Mouse (Mus musculus): ENCODE measurements around the gene Celf5. TPM values are rescaled to one million over a fixed set of nuclear protein-coding genes. Genes with fewer than 3 reads are reported as not detected.

Celf5 gene
- polyA plus RNA-seq, 1 experiment, result 1.0 TPM

DNA sequence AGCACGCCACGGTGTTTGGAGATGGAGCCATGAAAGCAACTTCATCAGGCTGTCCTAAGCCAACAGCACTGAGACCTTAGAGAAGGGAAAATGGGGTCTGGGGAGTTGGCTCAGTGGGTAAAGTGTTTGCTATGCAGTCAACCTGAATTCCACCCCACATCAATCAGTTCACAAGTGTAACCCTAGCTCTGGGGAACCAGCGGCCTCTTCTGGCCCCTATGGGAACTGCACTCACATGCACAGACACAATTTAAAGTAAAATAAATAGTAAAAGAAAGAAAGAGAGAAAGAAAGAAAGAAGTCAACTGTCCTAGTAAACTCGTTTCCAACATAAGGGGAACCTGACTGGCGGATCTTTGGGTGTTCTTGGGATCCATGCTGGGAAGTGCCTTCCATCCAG lies 31.3 kb upstream of the Celf5 start:
- H3K36me3 ChIP-seq (ENCODE audit: control insufficient read depth, insufficient read depth), result no peaks in the 10 kb centered on the region

DNA sequence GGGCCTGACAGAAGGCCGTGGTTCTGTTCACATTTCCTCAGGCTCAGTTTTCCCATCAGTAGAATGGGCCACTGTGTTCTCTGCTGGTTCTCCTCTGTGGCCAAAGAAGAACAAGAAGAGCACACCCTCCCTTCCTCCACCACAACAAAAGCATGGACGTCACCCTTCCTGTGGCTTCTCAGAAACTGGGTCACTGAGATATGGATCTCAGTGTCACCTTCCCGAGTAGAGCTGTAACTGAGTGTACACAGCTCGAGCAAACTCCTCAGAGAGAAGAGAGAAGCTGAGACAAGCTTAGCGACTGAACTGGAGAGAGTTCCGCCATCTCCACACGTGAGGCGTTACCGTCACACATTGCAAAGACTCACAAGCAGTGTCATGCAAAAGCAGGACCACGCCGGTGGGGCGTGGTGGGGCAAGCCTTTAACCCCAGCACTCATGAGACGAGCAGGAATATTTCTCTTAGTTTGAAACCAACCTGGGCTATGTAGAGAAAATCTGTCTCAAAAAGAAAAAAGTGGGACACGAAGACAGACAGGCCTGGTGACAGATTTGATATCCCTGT lies 27.8 kb upstream of the Celf5 start:
- no peak overlapping the region for H3ac ChIP-seq (ENCODE audit: control insufficient read depth, insufficient read length, low read depth)
- H3K4me3 ChIP-seq (ENCODE audit: insufficient read depth, poor library complexity, severe bottlenecking), result no peak overlapping the region
- H3K27me3 ChIP-seq (ENCODE audit: control insufficient read depth, insufficient read depth, insufficient read length), result peaks cover 6% of the 10 kb centered on the region
- no peaks in the 10 kb centered on the region for H3K36me3 ChIP-seq (ENCODE audit: control insufficient read depth, insufficient read depth)
- TF ChIP-seq CTCF (IDR thresholded peaks at IDR 0.05; ENCODE audit: control insufficient read depth, insufficient read depth, insufficient read length), result no peak
- no peaks in the 10 kb centered on the region for H3K79me2 ChIP-seq (ENCODE audit: control insufficient read depth, insufficient read depth)
- H3K79me3 ChIP-seq (ENCODE audit: low read depth), result no peaks in the 10 kb centered on the region

More for the DNA sequence above, 31.3 kb upstream of the Celf5 start:
- H3K79me2 ChIP-seq (ENCODE audit: control insufficient read depth, insufficient read depth), result no peaks in the 10 kb centered on the region
- H3K4me3 ChIP-seq (ENCODE audit: insufficient read depth, poor library complexity, severe bottlenecking), result no peak overlapping the region
- TF ChIP-seq USF1 (IDR thresholded peaks at IDR 0.05; ENCODE audit: low read depth) (no peak), MYOG (IDR thresholded peaks at IDR 0.05; ENCODE audit: control insufficient read depth, extremely low read depth, insufficient read length) (no peak), CEBPB (IDR thresholded peaks at IDR 0.05; ENCODE audit: low read depth) (no peak), MAX (IDR thresholded peaks at IDR 0.05) (no peak), MYOD1 (IDR thresholded peaks at IDR 0.05; ENCODE audit: control insufficient read depth, insufficient read length, low read depth) (no peak), CTCF (IDR thresholded peaks at IDR 0.05; ENCODE audit: control insufficient read depth, insufficient read depth, insufficient read length) (no peak), FOSL1 (IDR thresholded peaks at IDR 0.05; ENCODE audit: insufficient read depth, low read length, poor library complexity, severe bottlenecking) (no peak)
- no peaks in the 10 kb centered on the region for H3K79me3 ChIP-seq (ENCODE audit: low read depth)
- H3K27me3 ChIP-seq (ENCODE audit: control insufficient read depth, insufficient read depth, insufficient read length), result peaks cover 14% of the 10 kb centered on the region
- no peak overlapping the region for H3ac ChIP-seq (ENCODE audit: control insufficient read depth, insufficient read length, low read depth)

DNA sequence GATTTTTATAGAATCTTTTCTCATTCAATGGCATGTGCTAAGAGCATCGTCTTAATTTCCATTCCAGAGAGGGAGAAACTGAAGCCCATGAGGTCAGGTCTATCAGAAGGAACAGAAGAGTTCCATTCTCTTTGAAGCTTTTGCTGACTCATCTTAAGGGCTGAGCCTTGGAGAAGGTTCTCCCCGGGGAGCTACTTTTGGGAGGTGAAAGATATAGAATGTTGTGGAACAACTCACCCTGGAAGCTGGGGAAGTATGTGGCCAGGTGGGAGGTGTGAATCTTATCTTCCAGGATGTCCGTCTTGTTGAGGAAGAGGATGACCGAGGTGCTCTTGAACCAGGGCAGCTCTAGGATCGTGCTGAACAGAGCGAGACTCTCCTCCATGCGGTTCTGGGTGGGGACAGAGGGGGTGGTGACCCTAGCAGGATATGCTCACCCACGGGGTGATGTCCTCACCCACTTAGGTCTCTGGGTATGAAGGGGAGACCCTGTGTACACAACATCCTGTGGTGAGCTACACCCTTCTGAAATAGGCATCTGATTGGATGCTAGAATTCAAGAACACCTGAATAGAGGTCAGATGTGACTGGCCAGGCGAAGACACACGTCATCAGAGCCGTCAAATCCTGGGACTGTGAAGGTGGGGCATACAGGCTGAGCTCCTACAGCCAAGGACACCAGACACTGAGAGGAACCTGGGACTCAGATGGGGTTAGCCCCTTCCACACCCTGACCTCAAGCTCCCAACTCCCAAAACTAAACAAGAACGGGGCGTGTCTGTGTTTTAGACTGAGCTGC lies 25.4 kb upstream of the Celf5 start:
- H3K27me3 ChIP-seq (ENCODE audit: control insufficient read depth, insufficient read depth, insufficient read length), result peaks cover 6% of the 10 kb centered on the region
- H3K4me3 ChIP-seq (ENCODE audit: insufficient read depth, poor library complexity, severe bottlenecking), result no peak overlapping the region
- no peaks in the 10 kb centered on the region for H3K79me2 ChIP-seq (ENCODE audit: control insufficient read depth, insufficient read depth)
- H3K79me3 ChIP-seq (ENCODE audit: low read depth), result no peaks in the 10 kb centered on the region
- TF ChIP-seq CTCF (IDR thresholded peaks at IDR 0.05; ENCODE audit: control insufficient read depth, insufficient read depth, insufficient read length) (no peak), MYOD1 (IDR thresholded peaks at IDR 0.05; ENCODE audit: control insufficient read depth, insufficient read length, low read depth) (no peak), USF1 (IDR thresholded peaks at IDR 0.05; ENCODE audit: low read depth) (no peak), FOSL1 (IDR thresholded peaks at IDR 0.05; ENCODE audit: insufficient read depth, low read length, poor library complexity, severe bottlenecking) (no peak), MYOG (IDR thresholded peaks at IDR 0.05; ENCODE audit: control insufficient read depth, extremely low read depth, insufficient read length) (no peak), MAX (IDR thresholded peaks at IDR 0.05) (no peak), CEBPB (IDR thresholded peaks at IDR 0.05; ENCODE audit: low read depth) (no peak)
- H3K36me3 ChIP-seq (ENCODE audit: control insufficient read depth, insufficient read depth), result no peaks in the 10 kb centered on the region
- H3ac ChIP-seq (ENCODE audit: control insufficient read depth, insufficient read length, low read depth), result no peak overlapping the region

DNA sequence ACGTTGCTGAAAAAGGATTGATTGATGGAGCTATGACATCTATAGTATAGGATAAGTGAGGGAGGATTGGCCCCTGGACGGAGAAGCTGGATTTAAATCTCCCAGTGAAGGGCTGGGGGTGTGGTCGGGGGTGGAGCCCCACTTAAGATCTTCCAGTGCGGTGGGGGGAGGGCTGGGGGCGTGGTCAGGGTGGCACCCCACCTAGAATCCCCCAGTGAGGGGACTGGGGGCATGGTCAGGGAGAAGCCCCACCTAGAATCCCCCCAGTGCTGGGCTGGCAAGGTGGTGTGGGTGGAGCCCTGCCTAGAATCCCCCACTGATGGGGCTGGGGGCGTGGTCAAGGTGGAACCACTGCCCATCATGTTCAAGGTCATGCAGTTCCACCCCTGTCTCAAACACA lies 24.6 kb upstream of the Celf5 start:
- Histone ChIP-seq H3ac (ENCODE audit: control insufficient read depth, insufficient read length, low read depth) (no peak overlapping the region), H3K27me3 (ENCODE audit: control insufficient read depth, insufficient read depth, insufficient read length) (peaks cover 6% of the 10 kb centered on the region), H3K79me3 (ENCODE audit: low read depth) (no peaks in the 10 kb centered on the region), H3K79me2 (ENCODE audit: control insufficient read depth, insufficient read depth) (no peaks in the 10 kb centered on the region), H3K36me3 (ENCODE audit: control insufficient read depth, insufficient read depth) (no peaks in the 10 kb centered on the region), H3K4me3 (ENCODE audit: insufficient read depth, poor library complexity, severe bottlenecking) (no peak overlapping the region)
- TF ChIP-seq MYOD1 (IDR thresholded peaks at IDR 0.05; ENCODE audit: control insufficient read depth, insufficient read length, low read depth), result no peak
- TF ChIP-seq MAX (IDR thresholded peaks at IDR 0.05), result no peak
- no peak for TF ChIP-seq MYOG (IDR thresholded peaks at IDR 0.05; ENCODE audit: control insufficient read depth, extremely low read depth, insufficient read length)
- no peak for TF ChIP-seq CEBPB (IDR thresholded peaks at IDR 0.05; ENCODE audit: low read depth)
- no peak for TF ChIP-seq CTCF (IDR thresholded peaks at IDR 0.05; ENCODE audit: control insufficient read depth, insufficient read depth, insufficient read length)
- TF ChIP-seq USF1 (IDR thresholded peaks at IDR 0.05; ENCODE audit: low read depth), result no peak
- TF ChIP-seq FOSL1 (IDR thresholded peaks at IDR 0.05; ENCODE audit: insufficient read depth, low read length, poor library complexity, severe bottlenecking), result no peak

DNA sequence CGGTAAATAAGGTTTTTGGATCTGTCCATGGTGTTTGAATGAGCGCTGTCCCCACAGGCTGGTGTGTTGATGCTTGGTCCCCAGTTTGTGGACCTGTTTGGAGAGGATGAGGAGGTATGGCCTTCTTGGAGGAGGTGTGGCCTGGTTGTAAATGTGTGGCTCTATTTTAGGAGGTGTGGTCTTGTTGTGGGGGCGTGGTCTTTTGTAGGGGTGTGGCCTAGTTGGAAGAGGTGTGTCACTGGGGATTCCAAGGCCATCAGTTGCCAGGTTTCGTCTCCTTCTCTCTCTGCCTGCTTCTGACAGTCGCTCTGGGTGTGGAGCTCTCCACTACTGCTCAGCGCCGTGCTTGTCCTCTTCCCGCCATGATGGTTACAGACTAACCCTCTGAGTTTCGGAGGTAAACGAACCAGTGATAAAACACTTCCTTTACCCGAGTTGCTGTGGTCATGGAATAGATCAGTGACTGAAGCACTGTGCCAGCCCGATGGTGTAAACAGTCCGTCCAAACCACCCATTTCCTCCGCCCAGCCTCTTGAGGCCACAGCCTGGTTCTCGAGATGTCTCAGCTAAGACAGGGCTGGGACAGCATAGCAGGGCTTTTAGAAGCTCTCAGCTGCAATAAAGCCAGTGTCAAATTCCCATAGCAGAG lies 22.6 kb upstream of the Celf5 start:
- Histone ChIP-seq H3K27me3 (ENCODE audit: control insufficient read depth, insufficient read depth, insufficient read length) (no peaks in the 10 kb centered on the region), H3K79me3 (ENCODE audit: low read depth) (no peaks in the 10 kb centered on the region), H3K36me3 (ENCODE audit: control insufficient read depth, insufficient read depth) (no peaks in the 10 kb centered on the region), H3K79me2 (ENCODE audit: control insufficient read depth, insufficient read depth) (no peaks in the 10 kb centered on the region), H3K4me3 (ENCODE audit: insufficient read depth, poor library complexity, severe bottlenecking) (no peak overlapping the region), H3ac (ENCODE audit: control insufficient read depth, insufficient read length, low read depth) (no peak overlapping the region)
- TF ChIP-seq MYOG (IDR thresholded peaks at IDR 0.05; ENCODE audit: control insufficient read depth, extremely low read depth, insufficient read length), result no peak

DNA sequence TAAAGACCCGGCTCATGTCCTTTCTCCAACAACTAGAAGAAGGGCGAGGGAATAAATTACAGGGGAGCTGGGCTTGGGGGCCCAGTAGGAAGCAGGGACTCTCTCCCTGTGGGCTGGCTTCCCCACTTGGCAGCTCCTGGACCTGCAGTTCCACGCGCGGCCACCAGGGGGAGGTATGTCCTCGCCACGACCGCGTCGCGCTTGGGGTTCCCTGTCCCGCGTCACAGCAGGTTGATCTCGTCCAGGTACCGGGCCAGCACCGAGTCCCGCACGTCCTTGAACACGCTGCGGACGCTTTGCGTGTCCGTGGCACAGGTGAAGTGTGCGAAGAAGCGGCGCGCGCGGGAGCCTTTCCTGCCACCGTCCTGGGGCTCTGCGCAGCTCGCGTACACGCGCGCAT lies 20.1 kb upstream of the Celf5 start:
- Histone ChIP-seq H3K4me3 (ENCODE audit: insufficient read depth, poor library complexity, severe bottlenecking) (no peak overlapping the region), H3K27me3 (ENCODE audit: control insufficient read depth, insufficient read depth, insufficient read length) (no peaks in the 10 kb centered on the region), H3K79me2 (ENCODE audit: control insufficient read depth, insufficient read depth) (no peaks in the 10 kb centered on the region), H3K36me3 (ENCODE audit: control insufficient read depth, insufficient read depth) (no peaks in the 10 kb centered on the region), H3K79me3 (ENCODE audit: low read depth) (no peaks in the 10 kb centered on the region), H3ac (ENCODE audit: control insufficient read depth, insufficient read length, low read depth) (no peak overlapping the region)
- TF ChIP-seq CTCF (IDR thresholded peaks at IDR 0.05; ENCODE audit: control insufficient read depth, insufficient read depth, insufficient read length) (peak; percentile 99), MAX (IDR thresholded peaks at IDR 0.05) (no peak), FOSL1 (IDR thresholded peaks at IDR 0.05; ENCODE audit: insufficient read depth, low read length, poor library complexity, severe bottlenecking) (no peak), CEBPB (IDR thresholded peaks at IDR 0.05; ENCODE audit: low read depth) (no peak), MYOD1 (IDR thresholded peaks at IDR 0.05; ENCODE audit: control insufficient read depth, insufficient read length, low read depth) (no peak), MYOG (IDR thresholded peaks at IDR 0.05; ENCODE audit: control insufficient read depth, extremely low read depth, insufficient read length) (no peak)
